Mouse (Mus musculus): ENCODE measurements around the gene Stk24. TPM values are rescaled to one million over a fixed set of nuclear protein-coding genes. Genes with fewer than 3 reads are reported as not detected.

Gene Stk24
- total and polyA plus RNA-seq, 3 experiments = 62.5 to 79.3 TPM; not detected in 1

GRCm38 (mm10) chr14:121348256-121348655 lies 31.6 kb downstream of the Stk24 start:
- H3K79me2 ChIP-seq (ENCODE audit: control insufficient read depth, insufficient read depth, low read length, poor library complexity) = peaks cover 76% of the 10 kb centered on the region
- DNase-seq (ENCODE audit: low read depth, low spot score) = no peak
- H3K4me1 ChIP-seq (ENCODE audit: control insufficient read depth in 1 of 2, insufficient read depth in 2 of 2, low read length in 2 of 2) = peaks cover 0 to 5% of the 10 kb centered on the region in 2 experiments; a peak in 1 of 4 replicates
- TF ChIP-seq CTCF (IDR thresholded peaks at IDR 0.05 in 2 of 3, conservative IDR thresholded peaks at IDR 0.05 in 1 of 3; ENCODE audit: control insufficient read depth in 1 of 3, insufficient read depth in 1 of 3, low read depth in 2 of 3, low read length in 3 of 3, poor library complexity in 1 of 3, severe bottlenecking in 1 of 3) (no peak), ZNF384 (IDR thresholded peaks at IDR 0.05; ENCODE audit: low read depth, low read length) (no peak), RAD21 (IDR thresholded peaks at IDR 0.05; ENCODE audit: low read depth, low read length) (no peak), TBP (IDR thresholded peaks at IDR 0.05; ENCODE audit: low read depth, low read length) (no peak), POLR2AphosphoS5 (IDR thresholded peaks at IDR 0.05; ENCODE audit: borderline replicate concordance, low read depth, low read length) (no peak), MYC (IDR thresholded peaks at IDR 0.05; ENCODE audit: low read depth, low read length) (no peak), MAZ (IDR thresholded peaks at IDR 0.05; ENCODE audit: low read depth, low read length) (no peak), ZMIZ1 (IDR thresholded peaks at IDR 0.05; ENCODE audit: low read depth, low read length) (no peak), ZKSCAN1 (IDR thresholded peaks at IDR 0.05; ENCODE audit: low read depth, low read length) (no peak), MEF2A (IDR thresholded peaks at IDR 0.05; ENCODE audit: extremely low read depth, insufficient replicate concordance, low read depth, low read length, poor library complexity, severe bottlenecking) (no peak), TAL1 (IDR thresholded peaks at IDR 0.05; ENCODE audit: low read length) (no peak), CHD1 (IDR thresholded peaks at IDR 0.05; ENCODE audit: low read depth, low read length) (no peak), TCF12 (IDR thresholded peaks at IDR 0.05; ENCODE audit: low read depth, low read length) (no peak), HCFC1 (IDR thresholded peaks at IDR 0.05; ENCODE audit: low read depth, low read length) (no peak), ZC3H11A (IDR thresholded peaks at IDR 0.05; ENCODE audit: low read depth, low read length) (no peak), BHLHE40 (IDR thresholded peaks at IDR 0.05; ENCODE audit: borderline replicate concordance, low read depth, low read length) (no peak)
- H3K9me3 ChIP-seq (replicated peaks; ENCODE audit: insufficient read depth, low read length) = no peaks in the 10 kb centered on the region
- H3K36me3 ChIP-seq (ENCODE audit: control insufficient read depth in 1 of 2, insufficient read depth in 2 of 2, low read length in 2 of 2) = peaks cover 0 to 3% of the 10 kb centered on the region in 2 experiments; a peak in 3 of 4 replicates
- H3K4me3 ChIP-seq (ENCODE audit: control insufficient read depth in 1 of 2, insufficient read depth in 1 of 2, low read depth in 2 of 2, low read length in 2 of 2) = no peak overlapping the region
- H3K9ac ChIP-seq (ENCODE audit: control insufficient read depth, low read depth, low read length, poor library complexity, severe bottlenecking) = no peak overlapping the region
- H3K27ac ChIP-seq (ENCODE audit: control insufficient read depth, low read depth, low read length) = no peak overlapping the region
- H3K27me3 ChIP-seq (ENCODE audit: control insufficient read depth in 1 of 2, insufficient read depth in 2 of 2, low read length in 2 of 2) = no peaks in the 10 kb centered on the region

- peaks cover 0 to 3% of the 10 kb centered on the region in 2 experiments; a peak in 3 of 4 replicates for H3K36me3 ChIP-seq (ENCODE audit: control insufficient read depth in 1 of 2, insufficient read depth in 2 of 2, low read length in 2 of 2)
- H3K9ac ChIP-seq (ENCODE audit: control insufficient read depth, low read depth, low read length, poor library complexity, severe bottlenecking) = no peak overlapping the region
- no peaks in the 10 kb centered on the region for H3K9me3 ChIP-seq (replicated peaks; ENCODE audit: insufficient read depth, low read length)
- peaks cover 73% of the 10 kb centered on the region for H3K79me2 ChIP-seq (ENCODE audit: control insufficient read depth, insufficient read depth, low read length, poor library complexity)
- no peak for TF ChIP-seq MXI1 (IDR thresholded peaks at IDR 0.05; ENCODE audit: low read depth, low read length)
- no peak for TF ChIP-seq NELFE (IDR thresholded peaks at IDR 0.05; ENCODE audit: low read depth, low read length)
- TF ChIP-seq BHLHE40 (IDR thresholded peaks at IDR 0.05; ENCODE audit: borderline replicate concordance, low read depth, low read length) = no peak
- no peak for TF ChIP-seq ZKSCAN1 (IDR thresholded peaks at IDR 0.05; ENCODE audit: low read depth, low read length)
- no peak for TF ChIP-seq RCOR1 (IDR thresholded peaks at IDR 0.05; ENCODE audit: low read depth, low read length)
- no peak for TF ChIP-seq EP300 (IDR thresholded peaks at IDR 0.05; ENCODE audit: low read depth in 1 of 2, low read length in 2 of 2)
- no peak for TF ChIP-seq SIN3A (IDR thresholded peaks at IDR 0.05; ENCODE audit: low read length)
- TF ChIP-seq MEF2A (IDR thresholded peaks at IDR 0.05; ENCODE audit: extremely low read depth, insufficient replicate concordance, low read depth, low read length, poor library complexity, severe bottlenecking) = no peak
- no peak for TF ChIP-seq RAD21 (IDR thresholded peaks at IDR 0.05; ENCODE audit: low read depth, low read length)
- no peak for TF ChIP-seq POLR2AphosphoS2 (IDR thresholded peaks at IDR 0.05; ENCODE audit: low read length)
- TF ChIP-seq POLR2AphosphoS5 (IDR thresholded peaks at IDR 0.05; ENCODE audit: borderline replicate concordance, low read depth, low read length) = no peak
- no peak for TF ChIP-seq MAFK (IDR thresholded peaks at IDR 0.05; ENCODE audit: borderline replicate concordance, low read depth, low read length)
- TF ChIP-seq ETS1 (IDR thresholded peaks at IDR 0.05; ENCODE audit: low read depth, low read length) = no peak
- DNase-seq (ENCODE audit: low read depth, low spot score) = no peak
- no peak overlapping the region for H3K27ac ChIP-seq (ENCODE audit: control insufficient read depth, low read depth, low read length)
- H3K4me3 ChIP-seq (ENCODE audit: control insufficient read depth in 1 of 2, insufficient read depth in 1 of 2, low read depth in 2 of 2, low read length in 2 of 2) = no peak overlapping the region
- no peaks in the 10 kb centered on the region for H3K27me3 ChIP-seq (ENCODE audit: control insufficient read depth in 1 of 2, insufficient read depth in 2 of 2, low read length in 2 of 2)
- peaks cover 0 to 5% of the 10 kb centered on the region in 2 experiments; a peak in 1 of 4 replicates for H3K4me1 ChIP-seq (ENCODE audit: control insufficient read depth in 1 of 2, insufficient read depth in 2 of 2, low read length in 2 of 2)
These were observed 32.7 kb downstream of the Stk24 start for GRCm38 (mm10) chr14:121347134-121347533.
